Mouse (Mus musculus) G1E (cell line): ENCODE data around the gene Nppc.

Experiments used
- CTCF ChIP-seq: IDR thresholded peaks from 2 replicates; pipeline ENCODE4 v1.5.1; 2012; ENCODE audit warnings: low read depth, low read length, inconsistent platforms, mixed read lengths
- GATA2 ChIP-seq: IDR thresholded peaks from 2 replicates; pipeline ENCODE4 v1.6.1; 2012; ENCODE audit warnings: low read depth, low read length, inconsistent platforms, borderline replicate concordance
- POLR2AphosphoS5 ChIP-seq: IDR thresholded peaks from 2 replicates; pipeline ENCODE4 v1.6.1; 2012; ENCODE audit warnings: low read depth, low read length, inconsistent platforms; ENCODE audit not compliant: insufficient replicate concordance
- TAL1 ChIP-seq: conservative IDR thresholded peaks from 2 replicates; pipeline ENCODE4 v1.6.1; 2012; ENCODE audit warnings: low read depth, low read length, inconsistent platforms, mixed read lengths

- no peak for TF ChIP-seq CTCF
- TF ChIP-seq TAL1: no peak
- TF ChIP-seq GATA2: no peak
- TF ChIP-seq POLR2AphosphoS5: no peak
Measured at GRCm38 (mm10) chr1:86652675-86653074, 17.7 kb downstream of the Nppc start.
